Mouse (Mus musculus) G1E (cell line): ENCODE results near the gene Fbxl19.

Experiments
- CTCF ChIP-seq: IDR thresholded peaks from 2 replicates; pipeline ENCODE4 v1.5.1; 2012; ENCODE audit warnings: low read depth, low read length, inconsistent platforms, mixed read lengths
- GATA1 ChIP-seq: IDR thresholded peaks from 2 replicates; pipeline ENCODE4 v1.6.1; 2012; ENCODE audit warnings: borderline replicate concordance, low read length, inconsistent platforms, mixed read lengths
- GATA2 ChIP-seq: IDR thresholded peaks from 2 replicates; pipeline ENCODE4 v1.6.1; 2012; ENCODE audit warnings: low read depth, low read length, inconsistent platforms, borderline replicate concordance

GRCm38 (mm10) chr7:127709261-127709979 is 34.9 kb upstream of the Fbxl19 start:
- TF ChIP-seq CTCF (no peak), GATA1 (no peak), GATA2 (no peak)
